Mouse (Mus musculus) gonadal fat pad, adult 2 months (tissue): Measurements from ENCODE around the gene Olfr159. TPM values are rescaled to one million over a fixed set of nuclear protein-coding genes. Genes with fewer than 3 reads are reported as not detected.
"Not testable (repeated sequence)": the region's sequence is repeated elsewhere in the genome, so short reads cannot be mapped to it uniquely, and the experiment has no call there.

Experiments
- DNase-seq: peaks from one replicate; pipeline ENCODE4 v3.0.0-alpha.2; 2012; ENCODE audit warnings: low read depth
- polyA plus RNA-seq: library from polyadenylated mRNA; depleted of rRNA; stranded (reverse); fragments of >200 nt; gene quantifications from 2 replicates; pipeline ENCODE4 v1.2.3, GENCODE M21; 2012; rRNA removed

Gene Olfr159
- not detected in 2 replicates for polyA plus RNA-seq

- DNase-seq = no peak
Measured at GRCm38 (mm10) chr4:43770909-43771308, at the start of gene Olfr159. Olfr159 (minus strand) TSS chr4:43771009.

GRCm38 (mm10) chr4:43798936-43799335 is 28.1 kb upstream of the Olfr159 start:
- DNase-seq = peak; percentile 96

- not testable (repeated sequence) for DNase-seq
Measured at GRCm38 (mm10) chr4:43795844-43796243, 25.0 kb upstream of the Olfr159 start.

GRCm38 (mm10) chr4:43795296-43795695 is 24.5 kb upstream of the Olfr159 start:
- no peak for DNase-seq

- DNase-seq = no peak
Measured at GRCm38 (mm10) chr4:43772304-43772703, 1.5 kb upstream of the Olfr159 start.

- no peak for DNase-seq
Measured at GRCm38 (mm10) chr4:43771626-43772025, 817 bp upstream of the Olfr159 start.

GRCm38 (mm10) chr4:43769374-43769773 is 1.4 kb downstream of the Olfr159 start:
- no peak for DNase-seq

GRCm38 (mm10) chr4:43768341-43768740 is 2.5 kb downstream of the Olfr159 start:
- DNase-seq = no peak

- no peak for DNase-seq
Measured at GRCm38 (mm10) chr4:43763410-43763809, 7.4 kb downstream of the Olfr159 start.

GRCm38 (mm10) chr4:43761336-43761735 is 9.5 kb downstream of the Olfr159 start:
- DNase-seq = no peak

- no peak for DNase-seq
Measured at GRCm38 (mm10) chr4:43760460-43760859, 10.3 kb downstream of the Olfr159 start.

- no peak for DNase-seq
Measured at GRCm38 (mm10) chr4:43759571-43760418, 11.0 kb downstream of the Olfr159 start.

- no peak for DNase-seq
Measured at GRCm38 (mm10) chr4:43757213-43757612, 13.6 kb downstream of the Olfr159 start.

- no peak for DNase-seq
Measured at GRCm38 (mm10) chr4:43745187-43745586, 25.6 kb downstream of the Olfr159 start.

- DNase-seq = no peak
Measured at GRCm38 (mm10) chr4:43743099-43743498, 27.7 kb downstream of the Olfr159 start.

GRCm38 (mm10) chr4:43742637-43743036 is 28.2 kb downstream of the Olfr159 start:
- no peak for DNase-seq

GRCm38 (mm10) chr4:43741526-43741925 is 29.3 kb downstream of the Olfr159 start:
- DNase-seq = no peak

- no peak for DNase-seq
Measured at GRCm38 (mm10) chr4:43738989-43739674, 31.7 kb downstream of the Olfr159 start.

- no peak for DNase-seq
Measured at GRCm38 (mm10) chr4:43737144-43737543, 33.7 kb downstream of the Olfr159 start.

- no peak for DNase-seq
Measured at GRCm38 (mm10) chr4:43733186-43733585, 37.6 kb downstream of the Olfr159 start.

- DNase-seq = no peak
Measured at GRCm38 (mm10) chr4:43732171-43732570, 38.6 kb downstream of the Olfr159 start.

GRCm38 (mm10) chr4:43730750-43731297 is 40.0 kb downstream of the Olfr159 start:
- DNase-seq = no peak
